Mouse (Mus musculus): Measurements from ENCODE around the gene Esrrb. TPM values are rescaled to one million over a fixed set of nuclear protein-coding genes. Genes with fewer than 3 reads are reported as not detected.

Gene Esrrb
- total RNA-seq, 2 experiments from 2014 or later, result 0.42 to 1.0 TPM

GRCm38 (mm10) chr12:86562705-86563104 is 201.8 kb downstream of the Esrrb start:
- DNase-seq (ENCODE audit: low spot score in 2 of 2), result no peak

- no peak for DNase-seq (ENCODE audit: low spot score in 2 of 2)
Measured at GRCm38 (mm10) chr12:86565996-86566395, 205.1 kb downstream of the Esrrb start.

Other genes starting within 250 kb of the Esrrb start
- 10 to 100 TPM; 27.9 to 29.3 TPM for gene Gpatch2l, start 119.3 kb upstream of the Esrrb start, total RNA-seq (2021)